Mouse (Mus musculus) spleen, adult 2 months (tissue): ENCODE data around the gene Hnrnpa3. TPM values are rescaled to one million over a fixed set of nuclear protein-coding genes. Genes with fewer than 3 reads are reported as not detected.
"Not testable (repeated sequence)": the region's sequence is repeated elsewhere in the genome, so short reads cannot be mapped to it uniquely, and the experiment has no call there.

ENCODE experiments used
- DNase-seq, 2 experiments: peaks; one replicate each; pipeline versions ENCODE4 v3.0.0 to v3.0.0-alpha.2; 2012 to 2021; ENCODE audit warnings: low spot score in 2 of 2, low read depth in 1 of 2
- H3K27ac ChIP-seq: fragments of 200-500 bp; 2 replicates; pipeline ENCODE4 v1.5.1; 2012; ENCODE audit warnings: low read length, inconsistent platforms; ENCODE audit not compliant: insufficient read depth
- H3K27me3 ChIP-seq: fragments of 200-500 bp; 2 replicates; pipeline ENCODE4 v1.6.1; 2012; ENCODE audit warnings: mild to moderate bottlenecking, moderate library complexity, low read length, inconsistent platforms; ENCODE audit not compliant: control insufficient read depth, insufficient read depth
- H3K36me3 ChIP-seq: fragments of 200-500 bp; 2 replicates; pipeline ENCODE4 v1.6.1; 2012; ENCODE audit warnings: mild to moderate bottlenecking, low read length, inconsistent platforms; ENCODE audit not compliant: control insufficient read depth, insufficient read depth
- H3K4me1 ChIP-seq: fragments of 200-500 bp; 2 replicates; pipeline ENCODE4 v1.6.1; 2011; ENCODE audit warnings: inconsistent platforms; ENCODE audit not compliant: control insufficient read depth, insufficient read depth, insufficient read length
- H3K4me3 ChIP-seq: fragments of 200-500 bp; 2 replicates; pipeline ENCODE4 v1.5.1; 2011; ENCODE audit warnings: mild to moderate bottlenecking, inconsistent platforms; ENCODE audit not compliant: insufficient read depth, insufficient read length; ENCODE audit errors: extremely low read depth
- CTCF ChIP-seq: fragments of 200-500 bp; IDR thresholded peaks from 2 replicates; pipeline ENCODE4 v1.5.1; 2011; ENCODE audit warnings: mild to moderate bottlenecking, inconsistent platforms; ENCODE audit not compliant: insufficient read depth, insufficient read length, insufficient replicate concordance; ENCODE audit errors: extremely low read depth
- POLR2A ChIP-seq: fragments of 200-500 bp; IDR thresholded peaks from 2 replicates; pipeline ENCODE4 v1.6.1; 2011; ENCODE audit warnings: low read depth, low read length, inconsistent platforms
- WGBS: fragments of 180-500 bp; shearing (Covaris S2); methylation state at CpG from one replicate; pipeline ENCODE4 v1.1.7; 2018; 5-methylcytosine and 5-hydroxymethylcytosine counted together
- polyA plus RNA-seq: library from polyadenylated mRNA; depleted of rRNA; stranded (reverse); fragments of >200 nt; gene quantifications from 2 replicates; pipeline ENCODE4 v1.2.3, GENCODE M21; 2012

The Hnrnpa3 gene
- polyA plus RNA-seq, 1 experiment = 15.7 TPM

- Histone ChIP-seq H3K4me1 (peaks cover 25% of the 10 kb centered on the region; the same call in 1 of the 2 replicates), H3K36me3 (no peaks in the 10 kb centered on the region), H3K27ac (peak overlapping the region; percentile 9), H3K4me3 (no peak overlapping the region), H3K27me3 (no peaks in the 10 kb centered on the region)
- WGBS = 57% methylated on average over 10 of the region's 10 CpGs
- DNase-seq = no peak
- TF ChIP-seq CTCF = no peak
- TF ChIP-seq POLR2A = no peak
Observed at GRCm38 (mm10) chr2:75689482-75690158, 30.6 kb downstream of the Hnrnpa3 start.

GRCm38 (mm10) chr2:75690656-75691055 lies 31.6 kb downstream of the Hnrnpa3 start:
- DNase-seq = no peak

GRCm38 (mm10) chr2:75691316-75691715 lies 32.3 kb downstream of the Hnrnpa3 start:
- Histone ChIP-seq H3K4me3 (no peak overlapping the region), H3K36me3 (no peaks in the 10 kb centered on the region), H3K27ac (no peak overlapping the region), H3K27me3 (no peaks in the 10 kb centered on the region), H3K4me1 (peaks cover 21% of the 10 kb centered on the region; the same call in 1 of the 2 replicates)
- no peak for TF ChIP-seq CTCF
- TF ChIP-seq POLR2A = no peak
- no peak for DNase-seq
- 88% methylated on average over 8 of the region's 8 CpGs for WGBS

More at GRCm38 (mm10) chr2:75690656-75691055, 31.6 kb downstream of the Hnrnpa3 start:
- Histone ChIP-seq H3K27me3 (no peaks in the 10 kb centered on the region), H3K27ac (no peak overlapping the region), H3K36me3 (no peaks in the 10 kb centered on the region), H3K4me1 (peaks cover 22% of the 10 kb centered on the region; the same call in 1 of the 2 replicates), H3K4me3 (no peak overlapping the region)
- 90% methylated on average over 4 of the region's 4 CpGs for WGBS
- no peak for TF ChIP-seq POLR2A
- TF ChIP-seq CTCF = no peak

- Histone ChIP-seq H3K27ac (no peak overlapping the region), H3K4me3 (no peak overlapping the region), H3K4me1 (peaks cover 19% of the 10 kb centered on the region; the same call in 1 of the 2 replicates), H3K27me3 (no peaks in the 10 kb centered on the region), H3K36me3 (no peaks in the 10 kb centered on the region)
- no peak for DNase-seq
- TF ChIP-seq CTCF (no peak), POLR2A (no peak)
- WGBS = 91% methylated on average over 6 of the region's 6 CpGs
Observed at GRCm38 (mm10) chr2:75692369-75692768, 33.3 kb downstream of the Hnrnpa3 start.

GRCm38 (mm10) chr2:75694926-75695325 lies 35.9 kb downstream of the Hnrnpa3 start:
- peaks cover 14% of the 10 kb centered on the region; the same call in 1 of the 2 replicates for H3K4me1 ChIP-seq
- DNase-seq, H3K4me3 ChIP-seq, H3K27me3 ChIP-seq, H3K36me3 ChIP-seq, H3K27ac ChIP-seq: not testable (repeated sequence)
- 96% methylated on average over 3 of the region's 3 CpGs for WGBS

- H3K4me3 ChIP-seq = no peak overlapping the region
- DNase-seq = no peak
- H3K27ac ChIP-seq = no peak overlapping the region
- H3K27me3 ChIP-seq = no peaks in the 10 kb centered on the region
- no peaks in the 10 kb centered on the region for H3K36me3 ChIP-seq
- peaks cover 14% of the 10 kb centered on the region; the same call in 1 of the 2 replicates for H3K4me1 ChIP-seq
- TF ChIP-seq POLR2A (no peak), CTCF (no peak)
- 66% methylated on average over 9 of the region's 9 CpGs for WGBS
Observed at GRCm38 (mm10) chr2:75695676-75696350, 36.8 kb downstream of the Hnrnpa3 start.

GRCm38 (mm10) chr2:75696371-75696770 lies 37.3 kb downstream of the Hnrnpa3 start:
- no peaks in the 10 kb centered on the region for H3K27me3 ChIP-seq
- TF ChIP-seq POLR2A (no peak), CTCF (no peak)
- no peak overlapping the region for H3K27ac ChIP-seq
- H3K36me3 ChIP-seq = no peaks in the 10 kb centered on the region
- DNase-seq = no peak
- 49% methylated on average over 5 of the region's 5 CpGs for WGBS
- H3K4me3 ChIP-seq = no peak overlapping the region
- peaks cover 14% of the 10 kb centered on the region; the same call in 1 of the 2 replicates for H3K4me1 ChIP-seq
